Mouse (Mus musculus): ENCODE measurements around the gene Cct6b.

Cct6b gene

GRCm38 (mm10) chr11:82763742-82764437, at the start of gene Cct6b, which contains the start of gene Zfp830:
Gene Cct6b (minus strand): TSS chr11:82764321.
Gene Zfp830 (plus strand): TSS chr11:82764345.
- peak; percentile 92 to 96 for DNase-seq (ENCODE audit: low spot score in 2 of 2)

- DNase-seq (ENCODE audit: low spot score in 2 of 2): no peak
These were observed 44.4 kb upstream of the Cct6b start for GRCm38 (mm10) chr11:82808485-82808884.

- DNase-seq (ENCODE audit: low spot score in 2 of 2): no peak
These were observed 43.2 kb upstream of the Cct6b start for GRCm38 (mm10) chr11:82807370-82807769.

GRCm38 (mm10) chr11:82806656-82807055, 42.5 kb upstream of the Cct6b start:
- DNase-seq (ENCODE audit: low spot score in 2 of 2): no peak

- no peak for DNase-seq (ENCODE audit: low spot score in 2 of 2)
These were observed 19.3 kb upstream of the Cct6b start for GRCm38 (mm10) chr11:82783453-82783852.

GRCm38 (mm10) chr11:82782197-82782596, 18.1 kb upstream of the Cct6b start:
- DNase-seq (ENCODE audit: low spot score in 2 of 2): no peak

GRCm38 (mm10) chr11:82780983-82781903, 17.1 kb upstream of the Cct6b start, which contains the start of gene Lig3:
Gene Lig3 (plus strand): TSS chr11:82781108.
- DNase-seq (ENCODE audit: low spot score in 2 of 2): peak; percentile 93 to 97

- no peak for DNase-seq (ENCODE audit: low spot score in 2 of 2)
These were observed 16.0 kb upstream of the Cct6b start for GRCm38 (mm10) chr11:82780134-82780533.

GRCm38 (mm10) chr11:82764438-82764924, 360 bp upstream of the Cct6b start:
- no peak for DNase-seq (ENCODE audit: low spot score in 2 of 2)

GRCm38 (mm10) chr11:82763261-82763660, 860 bp downstream of the Cct6b start:
- no peak for DNase-seq (ENCODE audit: low spot score in 2 of 2)

GRCm38 (mm10) chr11:82762286-82762829, 1.8 kb downstream of the Cct6b start:
- no peak for DNase-seq (ENCODE audit: low spot score in 2 of 2)

GRCm38 (mm10) chr11:82755919-82756318, 8.2 kb downstream of the Cct6b start:
- no peak for DNase-seq (ENCODE audit: low spot score in 2 of 2)

GRCm38 (mm10) chr11:82752349-82753115, 11.6 kb downstream of the Cct6b start:
- DNase-seq (ENCODE audit: low spot score in 2 of 2): no peak

GRCm38 (mm10) chr11:82746857-82747366, 17.2 kb downstream of the Cct6b start:
- no peak for DNase-seq (ENCODE audit: low spot score in 2 of 2)

GRCm38 (mm10) chr11:82746138-82746537, 18.0 kb downstream of the Cct6b start:
- peak; percentile 4 to 6 for DNase-seq (ENCODE audit: low spot score in 2 of 2)

- DNase-seq (ENCODE audit: low spot score in 2 of 2): no peak
These were observed 25.1 kb downstream of the Cct6b start for GRCm38 (mm10) chr11:82739006-82739405.

- no peak for DNase-seq (ENCODE audit: low spot score in 2 of 2)
These were observed 29.9 kb downstream of the Cct6b start for GRCm38 (mm10) chr11:82734227-82734626.

- no peak for DNase-seq (ENCODE audit: low spot score in 2 of 2)
These were observed 37.3 kb downstream of the Cct6b start for GRCm38 (mm10) chr11:82726862-82727261.

GRCm38 (mm10) chr11:82719294-82719693, 44.8 kb downstream of the Cct6b start:
- DNase-seq (ENCODE audit: low spot score in 2 of 2): no peak

- no peak for DNase-seq (ENCODE audit: low spot score in 2 of 2)
These were observed 51.4 kb downstream of the Cct6b start for GRCm38 (mm10) chr11:82712681-82713080.

GRCm38 (mm10) chr11:82708934-82709333, 55.2 kb downstream of the Cct6b start:
- no peak for DNase-seq (ENCODE audit: low spot score in 2 of 2)

All from right cerebral cortex, adult 2 months (tissue).